Mouse (Mus musculus) limb, embryonic 14.5 days (tissue): Measurements from ENCODE around the gene Meox2. TPM values are rescaled to one million over a fixed set of nuclear protein-coding genes. Genes with fewer than 3 reads are reported as not detected.
A peak's percentile ranks its signal among the peaks of the same experiment; 100 is the strongest.

Experiments used
- ATAC-seq: fragments of 200-750 bp; cut with Nextera tagmentation; 2 replicates; pipeline ENCODE4 v1.8.0; 2017; ENCODE audit warnings: low read depth, moderate number of reproducible peaks, moderate TSS enrichment; ENCODE audit not compliant: low FRiP score
- DNase-seq: peaks from one replicate; pipeline ENCODE4 v3.0.0-alpha.2; 2015; ENCODE audit warnings: low spot score
- H3K27ac ChIP-seq: fragments of 300-500 bp; sonication (generic); replicated peaks from 2 replicates; pipeline ENCODE4 v1.5.1; 2014; ENCODE audit warnings: low read depth, mild to moderate bottlenecking, low read length, moderate library complexity, mixed read lengths
- H3K27me3 ChIP-seq: fragments of 300-500 bp; sonication (generic); 2 replicates; pipeline ENCODE4 v1.6.1; 2014; ENCODE audit warnings: low read length, mixed read lengths; ENCODE audit not compliant: control insufficient read depth, insufficient read depth
- H3K36me3 ChIP-seq: fragments of 300-500 bp; sonication (generic); 2 replicates; pipeline ENCODE4 v1.6.1; 2014; ENCODE audit warnings: mild to moderate bottlenecking, low read length, moderate library complexity, mixed read lengths; ENCODE audit not compliant: control insufficient read depth, insufficient read depth
- H3K4me1 ChIP-seq: fragments of 300-500 bp; sonication (generic); 2 replicates; pipeline ENCODE4 v1.6.1; 2014; ENCODE audit warnings: antibody characterized with exemption, low read length, mixed read lengths; ENCODE audit not compliant: control insufficient read depth, insufficient read depth
- H3K4me2 ChIP-seq: fragments of 300-500 bp; sonication (generic); replicated peaks from 2 replicates; pipeline ENCODE4 v1.6.1; 2014; ENCODE audit warnings: low read depth, mild to moderate bottlenecking, low read length, moderate library complexity; ENCODE audit not compliant: severe bottlenecking
- H3K4me3 ChIP-seq: fragments of 300-500 bp; sonication (generic); replicated peaks from 2 replicates; pipeline ENCODE4 v1.5.1; 2014; ENCODE audit warnings: low read length
- H3K9ac ChIP-seq: fragments of 300-500 bp; sonication (generic); 2 replicates; pipeline ENCODE4 v1.6.1; 2014; ENCODE audit warnings: mild to moderate bottlenecking, low read depth, low read length, moderate library complexity; ENCODE audit not compliant: severe bottlenecking
- H3K9me3 ChIP-seq: fragments of 300-500 bp; sonication (generic); 2 replicates; pipeline ENCODE4 v1.6.1; 2016; ENCODE audit warnings: low read length; ENCODE audit not compliant: control insufficient read depth
- POLR2A ChIP-seq: fragments of 200-500 bp; IDR thresholded peaks from 2 replicates; pipeline ENCODE4 v1.8.0; 2012; ENCODE audit warnings: inconsistent platforms, mild to moderate bottlenecking, moderate library complexity, borderline replicate concordance; ENCODE audit not compliant: insufficient read depth, insufficient read length; ENCODE audit errors: extremely low read depth
- WGBS: fragments of 180-500 bp; shearing (Covaris S2); extraction: QIAGEN DNeasy Blood & Tissue Kit; methylation state at CpG from one replicate; pipeline ENCODE4 v1.1.7; 2014; 5-methylcytosine and 5-hydroxymethylcytosine counted together
- polyA plus RNA-seq, 2 experiments: library from polyadenylated mRNA; depleted of rRNA in 1 of 2; stranded (reverse) in 1 of 2; unstranded in 1 of 2; fragments of >200 nt; fragmentation: Nextera tagmentation in 1 of 2; extraction: Ambion mirVana in 1 of 2; gene quantifications; 2 replicates each; pipeline versions ENCODE4 v1.2.1 to v1.2.3; 2012 to 2014

Meox2 gene
- polyA plus RNA-seq, 2 experiments = 55.4 to 88.2 TPM

DNA sequence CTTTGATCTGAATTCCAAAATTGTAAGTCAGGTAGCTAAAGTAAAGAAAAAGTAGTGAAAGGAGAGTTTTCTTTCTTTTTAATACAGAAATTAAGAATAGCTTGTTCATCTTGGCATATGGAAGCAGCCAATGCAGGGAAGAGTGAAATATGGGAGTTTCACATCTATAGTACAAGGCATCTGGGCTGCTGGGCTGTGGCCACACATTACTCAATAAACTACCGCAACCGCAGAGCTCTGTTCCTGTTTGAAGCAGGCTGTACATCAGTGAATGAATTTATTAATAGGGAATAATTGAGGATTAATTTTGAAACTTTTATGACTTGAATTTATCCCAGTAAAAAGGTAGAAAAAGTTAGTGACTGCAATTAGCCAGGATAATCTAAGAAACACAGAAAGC, 15.4 kb downstream of the Meox2 start:
- ATAC-seq (no peak), DNase-seq (peak; percentile 40)
- no peak overlapping the region for H3K4me3 ChIP-seq
- H3K4me2 ChIP-seq = no peak overlapping the region
- H3K27ac ChIP-seq = no peak overlapping the region
- no peaks in the 10 kb centered on the region for H3K27me3 ChIP-seq
- no peak for TF ChIP-seq POLR2A
- no peak overlapping the region for H3K9ac ChIP-seq
- 34% methylated on average over 2 of the region's 2 CpGs for WGBS
- H3K9me3 ChIP-seq = no peaks in the 10 kb centered on the region
- no peaks in the 10 kb centered on the region for H3K4me1 ChIP-seq
- H3K36me3 ChIP-seq = no peaks in the 10 kb centered on the region

DNA sequence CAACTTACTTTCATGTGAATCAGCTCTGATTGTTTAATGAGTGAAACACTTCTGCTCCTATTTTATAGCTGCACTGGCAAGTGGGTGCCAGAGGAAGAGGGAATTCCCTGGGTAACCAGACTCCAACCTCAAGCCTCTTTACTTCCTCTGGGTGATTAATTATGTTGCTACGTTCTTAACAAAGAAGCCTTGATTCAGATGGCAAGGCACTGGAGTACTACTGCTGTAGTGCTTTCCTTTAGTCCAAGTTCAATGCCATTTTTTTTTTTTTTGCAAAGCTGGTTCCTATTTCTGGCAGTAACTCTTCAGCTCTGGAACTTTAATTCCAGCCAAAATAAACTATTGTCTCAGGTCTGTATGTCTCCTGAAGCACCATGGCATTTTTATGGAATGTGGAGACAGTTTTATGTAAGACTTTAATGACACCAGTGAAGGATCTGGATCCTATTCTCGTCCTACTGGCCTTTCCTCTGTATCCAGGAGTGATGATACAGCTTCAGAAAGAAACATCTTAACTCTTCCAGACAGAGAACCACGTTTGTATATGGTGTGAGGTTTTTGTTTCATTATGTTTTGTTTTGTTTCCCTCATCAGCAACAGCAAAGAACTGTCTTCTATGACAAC, 33.9 kb downstream of the Meox2 start:
- TF ChIP-seq POLR2A = no peak
- no peaks in the 10 kb centered on the region for H3K36me3 ChIP-seq
- DNase-seq = no peak
- H3K4me1 ChIP-seq = peaks cover 8% of the 10 kb centered on the region; the same call in 1 of the 2 replicates
- no peak overlapping the region for H3K4me3 ChIP-seq
- H3K9me3 ChIP-seq = no peaks in the 10 kb centered on the region
- H3K4me2 ChIP-seq = no peak overlapping the region
- H3K9ac ChIP-seq = no peak overlapping the region
- no peak overlapping the region for H3K27ac ChIP-seq
- ATAC-seq = no peak
- H3K27me3 ChIP-seq = no peaks in the 10 kb centered on the region
- WGBS = 14% methylated on average over 3 of the region's 3 CpGs

DNA sequence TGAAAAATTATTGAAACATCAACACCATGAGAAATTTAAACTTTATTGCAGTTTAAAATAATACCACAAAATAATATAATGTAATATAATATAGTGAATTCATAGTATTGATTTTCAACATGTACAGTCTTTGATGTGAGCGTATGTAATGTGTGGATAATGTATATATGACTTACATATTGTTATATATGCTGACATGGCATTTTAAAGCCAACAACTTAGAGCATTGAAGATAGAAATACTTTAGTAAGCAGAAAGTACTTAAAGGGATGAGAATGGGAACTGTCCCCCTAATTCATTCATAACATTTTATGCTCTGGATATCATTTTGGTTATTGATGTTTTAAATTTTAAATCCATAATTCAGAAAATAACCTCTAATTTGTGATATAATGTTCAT, 35.5 kb downstream of the Meox2 start:
- ATAC-seq (no peak), DNase-seq (no peak)
- peaks cover 8% of the 10 kb centered on the region; the same call in 1 of the 2 replicates for H3K4me1 ChIP-seq
- no peak overlapping the region for H3K9ac ChIP-seq
- H3K27me3 ChIP-seq = no peaks in the 10 kb centered on the region
- H3K27ac ChIP-seq = no peak overlapping the region
- H3K4me3 ChIP-seq = no peak overlapping the region
- WGBS = 90% methylated on average over 1 of the region's 1 CpGs
- H3K36me3 ChIP-seq = no peaks in the 10 kb centered on the region
- TF ChIP-seq POLR2A = no peak
- no peak overlapping the region for H3K4me2 ChIP-seq
- no peaks in the 10 kb centered on the region for H3K9me3 ChIP-seq

DNA sequence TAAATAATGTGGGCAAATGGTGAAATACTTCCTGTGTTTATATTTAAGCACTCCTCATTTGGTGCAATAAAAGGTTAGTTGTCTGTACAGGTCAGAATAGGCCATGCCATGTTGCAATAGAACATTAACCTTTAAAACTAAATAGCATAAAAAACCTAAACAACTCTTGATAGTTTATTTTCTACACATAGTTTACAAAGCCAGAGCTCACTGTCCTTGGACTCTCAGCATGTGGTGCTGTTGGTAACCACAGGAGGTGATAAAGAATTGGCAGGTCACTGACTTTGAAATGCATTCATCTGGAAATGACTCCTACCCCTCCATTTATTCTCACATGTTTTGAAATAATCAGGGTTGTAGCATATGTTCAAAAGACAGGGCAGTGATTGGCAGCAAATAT, 59.4 kb downstream of the Meox2 start:
- no peak overlapping the region for H3K27ac ChIP-seq
- no peaks in the 10 kb centered on the region for H3K9me3 ChIP-seq
- ATAC-seq = no peak
- H3K4me1 ChIP-seq = no peaks in the 10 kb centered on the region
- peaks cover 6% of the 10 kb centered on the region; the same call in 1 of the 2 replicates for H3K36me3 ChIP-seq
- H3K4me3 ChIP-seq = no peak overlapping the region
- TF ChIP-seq POLR2A = no peak
- DNase-seq = no peak
- H3K4me2 ChIP-seq = no peak overlapping the region
- no peaks in the 10 kb centered on the region for H3K27me3 ChIP-seq
- H3K9ac ChIP-seq = no peak overlapping the region

DNA sequence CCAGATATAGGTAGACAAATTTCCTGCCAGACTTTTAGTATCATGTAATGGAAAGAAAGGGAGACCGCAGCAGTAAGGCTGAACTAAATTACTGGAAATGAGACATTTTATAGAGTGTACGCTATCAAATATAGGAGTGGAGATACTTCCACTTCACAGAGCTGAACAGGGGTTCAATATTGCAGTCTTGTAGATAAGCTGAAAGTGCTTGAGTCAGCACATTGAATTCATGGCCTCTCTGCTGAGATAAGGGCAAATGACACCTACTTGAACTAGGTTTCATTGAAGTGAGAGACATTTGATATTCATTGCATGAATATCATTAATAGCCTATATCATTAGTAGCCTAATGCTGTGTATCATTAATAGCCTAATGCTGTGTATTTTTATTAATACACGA, 65.0 kb downstream of the Meox2 start:
- Histone ChIP-seq H3K27ac (no peak overlapping the region), H3K4me1 (peaks cover 4% of the 10 kb centered on the region), H3K27me3 (no peaks in the 10 kb centered on the region), H3K9me3 (no peaks in the 10 kb centered on the region), H3K4me2 (no peak overlapping the region), H3K9ac (no peak overlapping the region), H3K36me3 (0 out of 2 replicates have a peak, but pooled peaks cover 2% of the 10 kb centered on the region), H3K4me3 (no peak overlapping the region)
- 87% methylated on average over 3 of the region's 3 CpGs for WGBS
- no peak for TF ChIP-seq POLR2A
- no peak for ATAC-seq
- no peak for DNase-seq
